Mouse (Mus musculus) hindbrain, postnatal 0 days (tissue): ENCODE measurements around the gene Kdm4a. TPM values are rescaled to one million over a fixed set of nuclear protein-coding genes. Genes with fewer than 3 reads are reported as not detected.

Experiments
- ATAC-seq: fragments of 200-750 bp; cut with Nextera tagmentation; 2 replicates; pipeline ENCODE4 v1.8.0; 2017; ENCODE audit warnings: mild to moderate bottlenecking, moderate TSS enrichment, moderate library complexity
- DNase-seq: peaks from one replicate; pipeline ENCODE4 v3.0.0-alpha.2; 2015; ENCODE audit warnings: low spot score
- H3K27ac ChIP-seq: fragments of 300-500 bp; sonication (generic); 2 replicates; pipeline ENCODE4 v1.5.1; 2014; ENCODE audit warnings: mild to moderate bottlenecking
- H3K27me3 ChIP-seq: fragments of 300-500 bp; sonication (generic); 2 replicates; pipeline ENCODE4 v1.6.1; 2014; ENCODE audit warnings: low read length, mixed read lengths; ENCODE audit not compliant: insufficient read depth
- H3K36me3 ChIP-seq: fragments of 300-500 bp; sonication (generic); 2 replicates; pipeline ENCODE4 v1.6.1; 2014; ENCODE audit warnings: low read length, mixed read lengths; ENCODE audit not compliant: insufficient read depth
- H3K4me1 ChIP-seq: fragments of 300-500 bp; sonication (generic); 2 replicates; pipeline ENCODE4 v1.6.1; 2014; ENCODE audit warnings: antibody characterized with exemption, low read length, mixed read lengths; ENCODE audit not compliant: insufficient read depth
- H3K4me2 ChIP-seq: fragments of 300-500 bp; sonication (generic); 2 replicates; pipeline ENCODE4 v1.6.1; 2014; ENCODE audit warnings: low read depth, mild to moderate bottlenecking, low read length, moderate library complexity, mixed read lengths
- H3K4me3 ChIP-seq: fragments of 300-500 bp; sonication (generic); 2 replicates; pipeline ENCODE4 v1.5.1; 2014; ENCODE audit warnings: low read length
- H3K9ac ChIP-seq: fragments of 300-500 bp; sonication (generic); replicated peaks from 2 replicates; pipeline ENCODE4 v1.6.1; 2014; ENCODE audit warnings: mild to moderate bottlenecking, low read length, moderate library complexity, mixed read lengths
- H3K9me3 ChIP-seq: fragments of 300-500 bp; sonication (generic); 2 replicates; pipeline ENCODE4 v1.6.1; 2016; ENCODE audit warnings: low read length, mixed read lengths
- CTCF ChIP-seq: IDR thresholded peaks from 2 replicates; pipeline ENCODE4 v1.5.1; 2016; ENCODE audit warnings: antibody characterized with exemption, control low read depth, low read depth
- WGBS: fragments of 180-500 bp; shearing (Covaris S2); extraction: QIAGEN DNeasy Blood & Tissue Kit; methylation state at CpG from one replicate; pipeline ENCODE4 v1.1.7; 2014; 5-methylcytosine and 5-hydroxymethylcytosine counted together
- polyA plus RNA-seq: library from polyadenylated mRNA; unstranded; fragments of >200 nt; fragmentation: Nextera tagmentation; extraction: Ambion mirVana; gene quantifications from 2 replicates; pipeline ENCODE4 v1.2.1, GENCODE M21; 2015
- total RNA-seq: library from RNA; depleted of rRNA; stranded (reverse); fragments of >200 nt; gene quantifications from 2 replicates; pipeline ENCODE4 v1.2.3, GENCODE M21; 2014

The Kdm4a gene
- total and polyA plus RNA-seq, 2 experiments from 2014 or later = 33.6 to 87.1 TPM

- Histone ChIP-seq H3K4me1 (no peaks in the 10 kb centered on the region), H3K36me3 (no peaks in the 10 kb centered on the region), H3K27me3 (no peaks in the 10 kb centered on the region), H3K4me3 (no peak overlapping the region), H3K4me2 (no peak overlapping the region), H3K9ac (no peak overlapping the region; the same call in 1 of the 2 replicates), H3K9me3 (no peaks in the 10 kb centered on the region; the same call in 1 of the 2 replicates), H3K27ac (peak overlapping the region; percentile 36)
- WGBS = 53% methylated on average over 10 of the region's 10 CpGs
- DNase-seq (peak; percentile 40), ATAC-seq (no peak)
- TF ChIP-seq CTCF = no peak
Observed at GRCm38 (mm10) chr4:118122078-118122477, 57.8 kb downstream of the Kdm4a start.

DNA sequence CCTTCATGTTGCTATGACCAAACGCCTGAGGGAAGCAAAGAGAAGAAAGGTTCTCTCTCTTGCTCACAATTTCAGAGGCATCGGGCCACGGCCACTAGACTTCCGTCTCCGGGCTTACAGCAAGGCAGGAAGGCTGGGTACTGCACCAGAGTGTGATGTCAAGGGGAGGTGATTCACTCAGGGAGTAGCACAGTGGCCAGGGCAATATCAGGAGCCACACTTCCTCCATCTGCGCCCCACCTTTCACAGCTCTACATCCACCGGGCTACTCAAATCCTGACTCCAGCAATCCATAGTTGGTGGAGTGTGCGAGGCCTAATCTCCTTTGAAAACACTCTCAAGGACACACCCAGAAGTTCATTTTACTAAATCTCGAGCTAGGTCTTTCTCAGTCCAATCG lies 62.3 kb downstream of the Kdm4a start:
- no peak for DNase-seq
- no peak overlapping the region for H3K4me3 ChIP-seq
- H3K36me3 ChIP-seq = no peaks in the 10 kb centered on the region
- H3K27ac ChIP-seq = no peak overlapping the region
- no peaks in the 10 kb centered on the region for H3K4me1 ChIP-seq
- TF ChIP-seq CTCF = no peak
- H3K4me2 ChIP-seq = no peak overlapping the region
- H3K9ac ChIP-seq = no peak overlapping the region
- H3K27me3 ChIP-seq = no peaks in the 10 kb centered on the region
- no peak for ATAC-seq
- WGBS = 96% methylated on average over 10 of the region's 10 CpGs
- no peaks in the 10 kb centered on the region; the same call in 1 of the 2 replicates for H3K9me3 ChIP-seq

DNA sequence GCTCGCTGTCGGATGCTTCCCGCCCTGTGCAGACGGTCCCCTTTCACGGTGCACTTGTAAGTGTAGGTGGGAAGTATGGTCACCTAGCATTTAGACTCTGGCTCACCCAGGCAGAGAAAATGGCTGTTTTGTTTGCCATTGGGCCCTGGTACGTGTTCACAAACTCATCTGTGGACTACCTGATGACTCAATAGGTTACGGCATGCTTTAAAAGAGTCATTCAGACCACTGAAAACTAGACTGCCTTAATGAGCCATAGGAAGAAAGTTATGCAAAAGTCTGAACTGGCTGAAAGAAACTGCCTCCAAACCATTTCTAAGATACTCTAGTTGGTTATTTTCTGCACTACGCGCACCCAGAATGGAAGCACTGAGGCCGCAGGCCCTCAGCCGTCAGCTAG lies 63.7 kb downstream of the Kdm4a start:
- Histone ChIP-seq H3K4me1 (no peaks in the 10 kb centered on the region), H3K9me3 (no peaks in the 10 kb centered on the region; the same call in 1 of the 2 replicates), H3K27ac (no peak overlapping the region), H3K9ac (no peak overlapping the region), H3K36me3 (no peaks in the 10 kb centered on the region), H3K4me2 (no peak overlapping the region), H3K4me3 (no peak overlapping the region), H3K27me3 (no peaks in the 10 kb centered on the region)
- ATAC-seq (no peak), DNase-seq (no peak)
- TF ChIP-seq CTCF = no peak
- WGBS = 92% methylated on average over 11 of the region's 11 CpGs

- no peak for ATAC-seq
- Histone ChIP-seq H3K4me1 (no peaks in the 10 kb centered on the region), H3K27ac (no peak overlapping the region), H3K9ac (no peak overlapping the region), H3K9me3 (no peaks in the 10 kb centered on the region; the same call in 1 of the 2 replicates), H3K27me3 (no peaks in the 10 kb centered on the region), H3K4me2 (no peak overlapping the region), H3K36me3 (no peaks in the 10 kb centered on the region), H3K4me3 (no peak overlapping the region)
- 91% methylated on average over 7 of the region's 7 CpGs for WGBS
- TF ChIP-seq CTCF = no peak
- no peak for DNase-seq
Observed at GRCm38 (mm10) chr4:118115132-118115531, 64.7 kb downstream of the Kdm4a start.

DNA sequence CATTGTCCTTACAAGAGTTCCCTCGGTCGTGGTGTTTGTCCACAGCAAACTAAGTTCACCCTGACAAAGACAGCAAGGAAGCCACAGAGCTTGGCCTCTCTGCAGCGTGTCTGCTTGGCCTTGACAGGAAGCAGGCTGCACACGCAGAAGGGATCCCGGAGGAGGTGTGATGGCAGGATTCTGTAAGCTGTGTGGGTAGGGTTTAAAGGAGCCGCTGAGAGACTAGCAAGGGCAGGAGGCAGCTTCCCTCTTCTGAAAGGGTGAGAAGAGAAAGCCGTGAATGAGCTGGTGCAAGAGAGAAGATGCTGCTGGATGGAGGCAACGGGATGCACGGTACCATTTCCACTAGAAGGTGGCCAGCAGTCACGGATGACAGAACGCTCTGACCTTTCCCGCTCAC lies 67.2 kb downstream of the Kdm4a start:
- DNase-seq = no peak
- 82% methylated on average over 12 of the region's 12 CpGs for WGBS

GRCm38 (mm10) chr4:118109649-118110048 lies 70.2 kb downstream of the Kdm4a start:
- no peaks in the 10 kb centered on the region for H3K36me3 ChIP-seq
- H3K4me2 ChIP-seq = no peak overlapping the region
- TF ChIP-seq CTCF = no peak
- H3K9me3 ChIP-seq = no peaks in the 10 kb centered on the region
- no peaks in the 10 kb centered on the region for H3K27me3 ChIP-seq
- no peak overlapping the region for H3K9ac ChIP-seq
- DNase-seq = no peak
- H3K4me3 ChIP-seq = no peak overlapping the region
- ATAC-seq = no peak
- H3K27ac ChIP-seq = no peak overlapping the region
- 82% methylated on average over 13 of the region's 13 CpGs for WGBS
- H3K4me1 ChIP-seq = no peaks in the 10 kb centered on the region

More for the DNA sequence above, 67.2 kb downstream of the Kdm4a start:
- H3K36me3 ChIP-seq = no peaks in the 10 kb centered on the region
- H3K4me1 ChIP-seq = no peaks in the 10 kb centered on the region
- no peak overlapping the region for H3K9ac ChIP-seq
- H3K27me3 ChIP-seq = no peaks in the 10 kb centered on the region
- no peaks in the 10 kb centered on the region; the same call in 1 of the 2 replicates for H3K9me3 ChIP-seq
- H3K4me2 ChIP-seq = no peak overlapping the region
- H3K4me3 ChIP-seq = no peak overlapping the region
- H3K27ac ChIP-seq = no peak overlapping the region
- no peak for TF ChIP-seq CTCF
- ATAC-seq = no peak

- Histone ChIP-seq H3K36me3 (no peaks in the 10 kb centered on the region), H3K9ac (no peak overlapping the region), H3K4me2 (no peak overlapping the region), H3K27ac (no peak overlapping the region), H3K4me1 (no peaks in the 10 kb centered on the region), H3K27me3 (no peaks in the 10 kb centered on the region), H3K9me3 (no peaks in the 10 kb centered on the region), H3K4me3 (no peak overlapping the region)
- ATAC-seq = no peak
- DNase-seq = no peak
- TF ChIP-seq CTCF = no peak
- 80% methylated on average over 7 of the region's 7 CpGs for WGBS
Observed at GRCm38 (mm10) chr4:118108779-118109178, 71.1 kb downstream of the Kdm4a start.
